29 mouse cellular contexts compared by ENCODE assay signal in the genomic region with DNA sequence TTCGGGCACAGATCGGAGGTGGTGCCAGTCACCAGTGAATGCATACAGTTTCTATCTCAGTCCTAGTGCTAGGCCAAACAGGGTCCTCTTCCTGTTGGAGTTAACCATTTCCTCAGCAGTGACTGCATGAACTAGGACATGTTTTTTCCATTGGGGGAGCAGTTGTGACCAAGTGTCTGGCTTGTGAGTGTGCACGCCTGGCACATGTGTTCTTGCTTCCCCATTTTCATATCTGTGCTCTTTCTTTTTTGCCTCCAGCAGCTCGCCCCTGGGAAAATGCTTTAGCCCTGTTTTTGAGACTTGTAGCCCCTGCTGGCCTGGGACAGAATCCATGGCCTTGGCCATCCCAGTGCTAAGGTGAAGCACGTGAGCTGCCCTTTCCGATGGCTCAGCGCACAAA.
DNase-seq lines count a peak whose midpoint lies in the region; ATAC-seq and TF ChIP-seq lines count a peak whose summit lies in the region.
"Had no signal": no experiment of that assay in that cellular context is flagged by ENCODE, and none has a peak within 500 bp of the region (broad histone marks: within the 10 kb centered on the region; RNA-seq: fewer than 3 reads in every experiment).

No protein-coding gene starts in this region.

- TF ChIP-seq EP300 in ES-Bruce4 (IDR thresholded peaks at IDR 0.05; ENCODE audit: insufficient read depth, low read depth, low read length) = no peak

- no peak overlapping the region for H3K4me3 ChIP-seq in heart, embryonic 10.5 days
- no peak overlapping the region for H3K4me3 ChIP-seq in ES-Bruce4 (ENCODE audit: low read depth, low read length)
- no peak overlapping the region for H3K4me3 ChIP-seq in heart, embryonic 12.5 days
- H3K4me3 ChIP-seq: embryonic facial prominence, embryonic 12.5 days; embryonic facial prominence, embryonic 15.5 days; gastrocnemius, adult 2 months; heart, adult 2 months; heart, embryonic 15.5 days; hindbrain, embryonic 10.5 days; hindbrain, embryonic 13.5 days; intestine, embryonic 15.5 days had no signal

- peak overlapping the region; percentile 24; the same call in 1 of the 2 replicates for H3K9ac ChIP-seq in ES-Bruce4 (ENCODE audit: low read depth, poor library complexity, severe bottlenecking)
- no peak overlapping the region for H3K9ac ChIP-seq in heart, embryonic 12.5 days
- H3K9ac ChIP-seq: embryonic facial prominence, embryonic 12.5 days; embryonic facial prominence, embryonic 15.5 days; forebrain, postnatal 0 days; heart, embryonic 15.5 days; hindbrain, embryonic 13.5 days; intestine, embryonic 15.5 days had no signal

- H3K9me3 ChIP-seq in heart, embryonic 10.5 days = no peaks in the 10 kb centered on the region
- H3K9me3 ChIP-seq in ES-Bruce4 (replicated peaks; ENCODE audit: control insufficient read depth, insufficient read depth, low read length, poor library complexity, severe bottlenecking) = no peaks in the 10 kb centered on the region
- H3K9me3 ChIP-seq in heart, embryonic 12.5 days (replicated peaks) = no peaks in the 10 kb centered on the region
- H3K9me3 ChIP-seq: embryonic facial prominence, embryonic 12.5 days; embryonic facial prominence, embryonic 15.5 days; G1E; heart, embryonic 15.5 days; hindbrain, embryonic 10.5 days; hindbrain, embryonic 13.5 days; intestine, embryonic 15.5 days had no signal

- WGBS in heart, embryonic 10.5 days = 71% methylated on average over 7 of the region's 7 CpGs
- 68% methylated on average over 7 of the region's 7 CpGs for WGBS in heart, embryonic 12.5 days

- H3K4me1 ChIP-seq in heart, embryonic 10.5 days = peaks cover 58% of the 10 kb centered on the region
- peaks cover 15% of the 10 kb centered on the region for H3K4me1 ChIP-seq in ES-Bruce4 (ENCODE audit: control insufficient read depth, insufficient read depth, low read length)
- peaks cover 80% of the 10 kb centered on the region for H3K4me1 ChIP-seq in heart, embryonic 12.5 days (replicated peaks)
- H3K4me1 ChIP-seq: intestine, embryonic 15.5 days had no signal

- H3K27me3 ChIP-seq in heart, embryonic 10.5 days (ENCODE audit: insufficient read depth, poor library complexity, severe bottlenecking) = no peaks in the 10 kb centered on the region
- no peaks in the 10 kb centered on the region for H3K27me3 ChIP-seq in ES-Bruce4 (ENCODE audit: control insufficient read depth, insufficient read depth, low read length, poor library complexity, severe bottlenecking)
- H3K27me3 ChIP-seq in heart, embryonic 12.5 days (replicated peaks) = no peaks in the 10 kb centered on the region
- H3K27me3 ChIP-seq: embryonic facial prominence, embryonic 12.5 days; embryonic facial prominence, embryonic 15.5 days; heart, embryonic 15.5 days; hindbrain, embryonic 13.5 days; intestine, embryonic 15.5 days; Patski had no signal

- TF ChIP-seq POLR2A in ES-Bruce4 (IDR thresholded peaks at IDR 0.05; ENCODE audit: insufficient read depth, low read length) = no peak

- no peaks in the 10 kb centered on the region for H3K36me3 ChIP-seq in heart, embryonic 10.5 days
- H3K36me3 ChIP-seq in ES-Bruce4 (ENCODE audit: control insufficient read depth, insufficient read depth, low read length, poor library complexity, severe bottlenecking) = no peaks in the 10 kb centered on the region
- no peaks in the 10 kb centered on the region for H3K36me3 ChIP-seq in heart, embryonic 12.5 days
- H3K36me3 ChIP-seq: embryonic facial prominence, embryonic 12.5 days; embryonic facial prominence, embryonic 15.5 days; G1E; heart, embryonic 15.5 days; hindbrain, embryonic 10.5 days; hindbrain, embryonic 13.5 days; intestine, embryonic 15.5 days had no signal

- no peak for DNase-seq in heart, embryonic 10.5 days (ENCODE audit: low spot score)
- no peak for DNase-seq in heart, postnatal 25 days (ENCODE audit: low spot score)
- DNase-seq in ovary, postnatal 10 days (ENCODE audit: low spot score) = no peak
- no peak for DNase-seq in cerebellum, adult 18-20 months
- DNase-seq: adrenal gland, postnatal 25 days; B cell, adult 2 months; cerebellum, adult 11-12 months; cerebellum, adult 9-10 months; cerebellum, postnatal 14 days; forebrain, postnatal 0 days; gastrocnemius, adult 2 months; gastrocnemius, postnatal 14 days; heart, postnatal 10 days; kidney, adult 11 months had no signal

- peak; percentile 42 for ATAC-seq in granulocyte monocyte progenitor cell, adult 5-6 weeks (replicated peaks; ENCODE audit: poor library complexity, severe bottlenecking)
- ATAC-seq in heart, embryonic 12.5 days (ENCODE audit: insufficient number of reproducible peaks, low FRiP score) = no peak
- ATAC-seq: forebrain, embryonic 14.5 days; forebrain, postnatal 0 days; hindbrain, embryonic 16.5 days; intestine, embryonic 15.5 days; Patski had no signal

- no peak overlapping the region for H3K4me2 ChIP-seq in heart, embryonic 12.5 days
- H3K4me2 ChIP-seq: embryonic facial prominence, embryonic 12.5 days; embryonic facial prominence, embryonic 15.5 days; heart, embryonic 11.5 days; heart, embryonic 15.5 days; hindbrain, embryonic 13.5 days; intestine, embryonic 15.5 days had no signal

- intact Hi-C loops in heart, postnatal 25 days (cut with DNase I) = loop anchor here (1.0 kb wide), 1 partner anchor 17 kb away; no protein-coding TSS in a partner anchor

- H3K27ac ChIP-seq in heart, embryonic 10.5 days = peak overlapping the region; percentile 69
- H3K27ac ChIP-seq in ES-Bruce4 (ENCODE audit: insufficient read depth, low read length) = peak overlapping the region; percentile 81
- no peak overlapping the region; the same call in 1 of the 2 replicates for H3K27ac ChIP-seq in heart, embryonic 12.5 days (ENCODE audit: poor library complexity, severe bottlenecking)
- H3K27ac ChIP-seq: embryonic facial prominence, embryonic 12.5 days; embryonic facial prominence, embryonic 15.5 days; gastrocnemius, adult 2 months; heart, adult 2 months; hindbrain, embryonic 10.5 days; hindbrain, embryonic 13.5 days; intestine, embryonic 15.5 days had no signal

- TF ChIP-seq CTCF in ES-Bruce4 (IDR thresholded peaks at IDR 0.05; ENCODE audit: low read depth, low read length) = no peak
